Mouse (Mus musculus): Measurements from ENCODE around the gene Sox14. TPM values are rescaled to one million over a fixed set of nuclear protein-coding genes. Genes with fewer than 3 reads are reported as not detected.

Sox14 gene
- 8.5 and 9.4 TPM in 2 replicates for polyA plus RNA-seq (2012; rRNA removed)

DNA sequence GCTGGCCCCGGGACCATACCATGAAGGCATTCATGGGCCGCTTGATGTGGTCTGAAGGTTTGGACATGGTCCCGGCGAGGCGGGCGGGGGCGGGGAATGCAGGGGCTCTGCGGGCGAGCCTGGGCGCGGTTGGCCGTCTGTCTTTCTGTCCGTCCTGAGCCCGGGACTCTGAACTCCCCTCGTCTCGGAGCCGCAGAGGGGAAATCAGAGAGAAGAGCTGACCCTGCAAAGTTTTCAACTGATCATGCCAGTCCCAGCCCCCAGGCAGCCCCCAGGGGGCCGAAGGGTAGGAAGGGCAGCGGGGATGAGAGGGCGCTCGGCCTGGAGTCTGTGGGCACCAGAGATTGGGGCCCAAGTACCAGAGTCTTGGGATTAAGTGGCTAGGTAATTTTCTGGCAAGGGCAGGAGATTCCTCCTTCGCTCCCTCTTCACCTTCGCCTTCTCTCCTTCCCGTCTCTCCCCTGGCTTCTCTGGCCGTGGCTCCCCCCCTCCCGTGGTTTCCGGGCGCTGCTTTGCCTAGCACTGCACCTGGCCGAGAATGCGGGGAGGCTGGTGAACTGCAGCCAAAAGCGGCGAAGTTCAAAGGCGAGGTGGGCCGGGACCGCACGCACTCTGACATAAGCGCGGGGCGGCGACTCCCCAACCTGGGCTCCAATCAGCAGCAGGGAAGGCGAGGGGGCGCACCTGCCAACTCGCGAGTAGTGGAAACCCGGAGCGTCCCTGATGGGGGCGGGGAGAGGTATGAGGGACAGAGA is at the start of gene Sox14:
TSS of gene Sox14 (minus strand) at position 553 of the 755 bp plus-strand sequence.

Other genes with a start within 250 kb of the Sox14 start
- 7.5 and 9.3 TPM in 2 replicates for gene Dzip1l, start 246.7 kb downstream of the Sox14 start, polyA plus RNA-seq (2012; rRNA removed)
- not detected in 2 replicates for gene Cldn18, start 158.9 kb downstream of the Sox14 start, polyA plus RNA-seq (2012; rRNA removed)